ENCODE assay signal across 8 mouse cellular contexts in the genomic region with DNA sequence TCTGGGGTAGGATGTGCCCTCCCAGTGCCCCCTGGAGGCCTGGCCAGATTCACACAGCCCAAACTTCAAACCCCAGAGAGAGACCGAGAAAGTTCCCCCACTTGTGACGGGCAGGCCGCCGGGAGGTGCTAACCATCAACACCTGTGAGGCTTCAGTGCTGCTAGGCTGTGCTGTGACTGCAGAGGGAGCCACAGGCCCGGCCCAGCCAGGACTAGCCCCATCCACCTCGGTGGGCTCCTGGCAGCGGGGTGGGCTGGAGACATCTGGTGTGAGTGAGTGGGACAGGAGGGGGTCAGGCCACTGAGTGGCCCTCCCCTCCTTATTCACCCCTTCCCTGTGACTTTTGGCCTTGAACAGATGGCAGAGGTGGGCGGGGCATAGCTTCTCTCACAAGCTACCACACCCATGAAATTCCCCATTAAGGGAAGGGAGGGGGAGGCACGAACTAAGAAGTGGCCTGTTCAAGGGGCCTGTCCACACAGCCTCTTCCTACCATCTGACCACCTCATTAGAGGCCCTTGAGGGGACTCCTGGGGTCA.
A peak's percentile ranks its signal among the peaks of the same experiment; 100 is the strongest.
DNase-seq lines count a peak whose midpoint lies in the region.

No protein-coding gene starts in this region.

- DNase-seq in adrenal gland, postnatal 10 days = peak; percentile 43
- no peak for DNase-seq in adrenal gland, adult 18-20 months (ENCODE audit: low spot score in 2 of 2)
- peak; percentile 72 to 83 for DNase-seq in cerebellum, postnatal 14 days
- peak; percentile 44 for DNase-seq in heart, adult 8-10 months (ENCODE audit: low spot score)
- DNase-seq in kidney, adult 9 months = peak; percentile 44
- peak; percentile 90 for DNase-seq in lung, postnatal 36 days
- DNase-seq in spleen, postnatal 10 days (ENCODE audit: low spot score in 2 of 2) = peak; percentile 62 to 73
- DNase-seq in frontal cortex, postnatal 25 days (ENCODE audit: low spot score in 2 of 2) = no peak

Comparison
In these comparisons a context has a peak if more than half of its experiments do, and no peak if none do; other contexts are left out.
1. DNase-seq: peak in adrenal gland, postnatal 10 days (single experiment), cerebellum, postnatal 14 days (2 of 2), heart, adult 8-10 months (single experiment), kidney, adult 9 months (single experiment), lung, postnatal 36 days (single experiment) and spleen, postnatal 10 days (2 of 2); none in adrenal gland, adult 18-20 months (0 of 2) and frontal cortex, postnatal 25 days (0 of 2).